Mouse (Mus musculus) mesoderm, embryonic 11.5 days (tissue): ENCODE results near the gene Fbxw8.

Experiments
- DNase-seq: peaks from one replicate; pipeline ENCODE4 v3.0.0-alpha.2; 2012; ENCODE audit warnings: low read depth, low spot score

The Fbxw8 gene

DNA sequence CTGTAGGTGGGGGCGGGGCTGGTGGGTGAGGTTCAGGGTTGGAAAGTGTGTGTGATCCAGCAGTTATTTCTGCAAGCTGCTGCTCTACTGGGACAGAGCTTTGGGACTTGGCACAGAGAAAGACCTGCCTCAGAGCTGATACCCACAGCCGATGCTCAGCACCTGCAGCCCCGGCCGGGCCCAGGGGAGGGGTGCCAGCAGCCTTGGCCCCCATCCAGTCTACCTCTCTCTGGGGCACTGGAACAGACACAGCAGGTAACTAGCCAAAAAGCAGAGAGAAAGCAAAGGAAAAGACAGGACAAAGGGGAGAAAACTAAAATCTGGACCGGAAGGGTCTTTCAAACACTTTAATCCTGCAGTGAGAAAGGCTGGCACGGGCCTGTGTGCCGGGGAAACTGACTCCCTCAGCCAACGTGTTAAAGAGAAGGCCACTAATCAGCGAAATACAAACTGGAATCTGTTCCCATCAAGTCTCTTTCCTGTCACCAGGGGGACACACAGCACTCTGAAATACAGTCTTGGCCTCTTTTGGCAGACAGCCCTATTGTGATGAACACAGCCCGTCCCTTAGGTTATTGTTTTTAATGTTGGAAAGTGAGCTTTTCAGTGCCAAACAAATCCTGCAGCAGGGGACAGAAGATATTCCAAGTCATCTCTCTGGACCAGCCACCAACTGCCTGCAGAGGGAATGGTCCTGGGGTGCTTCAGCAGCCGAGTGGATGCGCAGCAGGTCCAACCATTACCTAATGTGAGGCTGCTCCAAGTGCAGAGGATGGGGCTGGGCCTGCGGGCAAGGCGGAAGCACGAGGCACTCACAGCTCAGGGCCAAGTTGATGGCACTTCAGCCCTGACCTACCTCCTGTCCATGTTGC lies 78.3 kb downstream of the Fbxw8 start:
- no peak for DNase-seq

DNA sequence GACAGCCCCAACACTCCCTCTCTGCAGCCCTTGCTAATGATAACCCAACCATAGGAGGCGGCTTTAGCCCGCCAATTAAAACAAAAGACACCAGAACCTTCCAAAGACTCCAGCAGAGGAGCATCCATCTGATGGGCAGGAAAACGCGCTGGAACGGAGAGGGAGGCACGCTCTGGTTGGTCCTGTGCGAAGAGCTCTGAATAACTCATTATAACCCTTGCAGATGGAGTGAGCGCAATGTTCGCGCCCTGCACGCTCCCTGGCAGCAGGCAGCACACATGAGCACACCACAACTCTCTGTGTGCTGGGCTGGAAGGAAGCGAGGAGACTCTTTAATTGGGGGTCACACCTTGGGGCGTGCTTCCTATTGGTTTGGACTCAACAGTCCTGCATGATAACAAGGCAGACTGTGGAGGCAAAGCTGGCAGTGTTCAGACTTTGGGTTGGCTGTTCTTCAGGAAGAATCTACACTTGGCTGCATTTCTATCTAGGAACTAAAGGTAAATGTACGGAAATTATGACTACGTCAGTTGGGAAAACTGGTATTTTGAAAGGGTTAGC lies 82.0 kb downstream of the Fbxw8 start:
- DNase-seq = no peak

DNA sequence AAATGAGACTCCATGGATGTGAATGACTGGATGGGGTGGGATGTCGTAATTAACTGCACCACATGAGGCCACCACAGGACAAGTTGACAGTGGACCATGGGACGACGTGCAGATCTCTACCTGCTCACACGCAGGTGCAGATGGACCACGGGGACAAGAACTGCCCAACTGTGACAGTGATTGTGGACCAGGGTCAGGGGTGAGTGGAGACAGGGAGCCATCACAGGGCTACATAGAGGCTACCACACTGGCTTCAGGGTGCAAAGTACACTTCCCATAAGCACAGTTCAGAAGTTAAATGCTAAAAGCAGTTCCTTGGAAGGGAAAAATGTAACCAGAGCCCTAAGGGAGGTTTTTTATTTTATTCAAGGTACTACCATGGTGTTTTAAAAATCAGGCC lies 83.5 kb downstream of the Fbxw8 start:
- no peak for DNase-seq

DNA sequence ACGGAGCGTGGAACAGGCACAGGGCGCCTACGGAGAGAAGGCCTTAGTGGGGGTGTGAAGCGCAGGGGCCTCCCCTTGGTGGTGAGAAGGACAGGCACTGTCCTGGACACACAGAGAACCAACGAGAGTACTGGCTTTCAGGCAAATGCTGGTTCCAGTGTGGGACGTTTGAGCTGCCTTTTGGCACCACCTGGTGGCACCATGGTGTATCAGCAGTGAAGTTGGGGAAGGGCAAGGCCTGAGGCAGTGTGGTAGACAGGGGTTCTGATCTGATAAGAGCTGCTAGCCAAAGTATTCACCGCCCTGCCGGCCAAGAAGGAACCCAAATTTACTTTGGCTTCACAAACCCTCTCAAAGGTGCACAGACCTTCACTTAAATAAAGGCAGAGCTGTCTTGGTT lies 85.9 kb downstream of the Fbxw8 start:
- peak; percentile 77 for DNase-seq

DNA sequence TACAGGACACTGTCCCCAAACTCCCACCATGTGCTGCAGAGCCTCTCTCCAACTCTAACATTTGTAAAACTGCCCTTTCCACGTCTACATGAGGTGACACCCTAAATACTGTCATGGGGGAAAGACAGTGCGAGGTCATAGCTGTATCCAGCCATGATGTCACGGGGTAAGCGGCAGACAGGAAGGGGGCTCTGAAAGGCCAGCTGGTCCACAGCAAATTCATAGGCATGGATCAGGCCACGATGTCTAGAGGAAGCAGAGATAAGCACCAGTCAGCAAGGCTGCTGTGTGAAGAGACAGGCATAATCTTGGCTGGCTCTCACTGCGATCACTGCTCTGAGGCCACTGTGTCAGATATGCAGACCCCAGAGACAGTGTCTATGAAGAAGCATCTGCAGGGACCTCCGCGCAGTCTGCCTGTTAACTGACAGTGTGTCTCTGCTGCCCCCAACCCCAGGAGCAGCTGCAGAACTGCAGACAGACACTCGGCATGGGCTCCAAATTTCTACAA lies 87.2 kb downstream of the Fbxw8 start:
- DNase-seq = no peak

DNA sequence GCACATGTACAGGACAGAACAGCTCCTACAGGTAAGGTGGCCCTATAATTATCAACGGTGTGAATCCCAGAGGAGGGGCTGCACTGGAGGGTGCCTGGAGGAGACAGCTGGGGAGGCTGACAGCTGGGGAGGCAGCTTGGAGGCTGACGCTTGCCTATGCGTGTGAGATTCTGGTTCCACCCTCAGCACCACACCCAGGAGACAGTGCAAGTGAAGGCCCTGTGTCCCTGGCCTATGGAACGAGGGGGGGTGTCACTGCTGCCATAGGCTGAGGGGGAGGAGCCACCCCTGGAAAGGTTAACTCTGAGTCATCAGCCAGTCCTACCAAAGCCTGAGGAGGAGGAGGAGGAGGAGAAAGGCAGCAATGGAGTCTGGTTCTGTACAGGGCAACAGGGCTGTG lies 87.7 kb downstream of the Fbxw8 start:
- DNase-seq = no peak

DNA sequence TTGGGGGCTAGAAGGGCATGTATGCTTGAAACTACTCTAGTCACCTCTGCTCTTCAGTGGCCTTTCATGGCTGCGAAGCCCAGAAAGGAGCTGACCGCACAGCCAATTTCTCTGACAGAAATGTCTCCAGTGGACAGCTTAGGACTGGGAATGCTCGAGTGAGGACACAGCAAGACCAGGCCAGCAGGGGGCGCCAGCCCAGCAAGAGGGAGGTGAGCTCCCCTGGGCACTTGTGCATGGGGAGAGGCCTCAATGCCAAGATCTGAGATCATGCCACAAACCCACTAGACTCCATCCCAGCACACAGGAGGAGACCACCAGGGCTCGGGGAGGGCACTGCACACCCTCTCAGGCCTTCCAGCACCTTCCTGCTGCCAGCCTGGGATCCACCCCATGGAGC lies 88.4 kb downstream of the Fbxw8 start:
- DNase-seq = peak; percentile 66

DNA sequence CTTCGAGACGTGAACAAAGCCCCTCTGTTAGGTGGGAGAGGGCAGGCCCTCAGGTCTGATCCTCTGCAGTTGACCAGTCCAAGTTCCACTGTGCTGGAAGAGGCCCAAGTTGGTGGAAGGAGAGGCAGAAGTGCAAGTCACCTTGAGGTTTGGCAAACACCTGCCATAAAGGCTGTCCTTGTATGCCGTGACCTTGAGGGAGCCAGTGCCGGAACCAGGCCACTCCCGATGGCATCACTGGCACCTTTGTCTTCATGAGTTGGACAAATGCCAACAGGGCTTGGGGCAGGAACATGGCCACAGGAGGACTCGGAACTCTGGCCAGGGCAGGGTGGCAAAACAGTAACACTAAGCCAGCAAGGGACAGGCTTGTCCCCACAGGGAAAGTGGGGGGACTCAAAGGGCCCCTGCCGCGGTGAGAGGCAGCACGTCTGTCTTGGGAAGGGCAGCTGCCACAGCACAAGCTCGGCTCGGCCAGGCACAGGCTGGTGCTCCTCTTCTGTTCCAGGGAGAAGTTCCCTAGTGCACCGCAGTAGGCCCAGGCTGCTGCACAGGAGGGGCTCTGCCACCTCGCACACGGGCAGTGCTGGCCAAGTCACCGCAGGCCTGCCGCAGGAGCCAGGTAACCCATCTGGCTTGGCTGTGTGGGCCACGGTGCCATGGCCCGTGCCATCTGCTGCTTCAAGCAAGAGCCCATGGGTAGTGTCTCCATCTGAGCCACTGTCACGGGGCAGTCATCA lies 89.6 kb downstream of the Fbxw8 start:
- no peak for DNase-seq

DNA sequence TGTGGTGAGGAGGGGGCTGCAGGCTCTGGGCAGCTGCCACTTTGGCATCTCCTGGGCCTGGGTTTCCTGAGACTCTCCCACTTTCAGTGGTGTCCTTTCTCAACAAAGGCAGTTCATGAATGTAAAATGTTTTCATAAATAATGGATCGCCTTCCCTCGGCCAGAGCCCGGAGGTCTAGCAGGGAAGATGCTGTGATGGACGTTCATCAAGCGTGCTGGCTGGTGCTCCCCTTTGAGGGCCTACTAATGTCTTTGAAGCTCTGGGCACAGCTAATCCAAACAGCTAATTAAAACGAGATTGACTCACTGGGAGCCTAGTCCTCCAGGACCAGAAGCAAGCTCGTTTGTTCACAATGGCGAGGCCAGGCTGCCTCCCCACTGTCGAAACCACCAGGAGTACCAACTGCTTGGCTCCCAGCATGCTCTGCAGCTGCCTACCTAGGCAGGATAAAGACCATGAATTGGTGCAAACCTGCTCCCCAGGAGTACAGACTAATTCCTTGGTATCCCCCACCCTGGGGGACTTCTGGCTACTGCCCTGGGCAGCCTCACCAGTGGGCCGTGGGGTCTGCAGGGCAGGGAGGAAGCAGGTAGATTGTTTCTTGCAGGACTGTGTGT lies 90.9 kb downstream of the Fbxw8 start:
- no peak for DNase-seq

DNA sequence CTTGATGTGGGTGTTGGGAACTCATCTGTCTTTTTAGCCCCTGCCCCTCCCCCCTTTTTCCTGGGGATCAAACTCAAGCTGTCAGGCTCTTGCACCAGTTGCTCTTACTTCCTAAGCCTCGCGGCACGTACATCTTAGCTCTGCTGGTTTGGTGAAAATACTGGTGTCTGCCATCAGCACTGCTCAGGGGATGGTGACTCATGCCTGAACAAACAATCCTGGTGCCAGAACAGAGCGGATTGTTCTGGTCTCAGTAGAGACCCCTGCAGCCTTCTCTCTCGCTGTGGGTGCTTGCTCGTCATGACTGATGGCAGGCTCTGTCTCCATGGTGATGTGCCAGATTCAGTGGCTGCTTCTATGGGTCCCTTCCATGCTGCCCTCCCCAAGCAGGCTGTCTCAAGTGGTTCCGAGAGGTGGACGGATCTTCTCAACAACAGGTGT lies 92.1 kb downstream of the Fbxw8 start:
- DNase-seq = no peak

DNA sequence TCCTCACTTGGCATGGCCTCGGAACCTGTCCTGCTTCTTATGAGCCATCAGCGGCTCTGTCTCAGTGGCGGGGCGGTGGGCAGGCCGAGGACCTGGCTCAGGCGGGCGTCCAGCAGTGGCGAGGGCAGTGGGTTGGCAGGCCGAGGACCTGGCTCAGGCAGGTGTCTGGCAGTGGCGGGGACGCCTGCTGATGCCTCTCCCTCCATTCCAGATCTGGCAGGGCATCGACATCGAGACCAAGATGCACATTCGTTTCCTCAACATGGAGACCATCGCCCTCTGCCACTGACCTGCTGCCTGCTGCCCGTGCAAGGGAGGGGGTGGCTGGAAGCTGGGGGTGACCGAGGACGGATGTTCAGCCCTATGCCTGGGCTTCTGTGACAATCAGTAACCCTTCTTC lies 93.9 kb downstream of the Fbxw8 start:
- no peak for DNase-seq

DNA sequence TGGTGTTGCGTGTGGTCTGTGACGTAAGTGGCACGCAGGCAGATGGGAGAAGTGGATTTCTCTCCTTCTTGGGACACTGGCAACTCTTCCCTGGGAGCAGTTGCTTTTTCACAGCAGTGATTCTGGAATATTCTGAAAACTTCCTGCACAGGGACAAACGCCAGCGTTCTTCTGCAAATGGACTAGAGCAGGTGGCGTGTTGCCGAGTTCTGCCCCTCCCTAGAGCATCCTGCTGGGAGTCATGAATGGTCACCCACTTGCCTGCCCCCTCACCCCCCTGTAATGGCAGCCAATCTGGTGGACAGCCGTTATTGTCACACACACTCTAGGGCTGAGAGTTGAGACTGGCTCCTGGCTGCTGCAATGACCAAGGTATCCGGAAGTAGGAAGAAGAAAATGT lies 95.6 kb downstream of the Fbxw8 start:
- DNase-seq = no peak

DNA sequence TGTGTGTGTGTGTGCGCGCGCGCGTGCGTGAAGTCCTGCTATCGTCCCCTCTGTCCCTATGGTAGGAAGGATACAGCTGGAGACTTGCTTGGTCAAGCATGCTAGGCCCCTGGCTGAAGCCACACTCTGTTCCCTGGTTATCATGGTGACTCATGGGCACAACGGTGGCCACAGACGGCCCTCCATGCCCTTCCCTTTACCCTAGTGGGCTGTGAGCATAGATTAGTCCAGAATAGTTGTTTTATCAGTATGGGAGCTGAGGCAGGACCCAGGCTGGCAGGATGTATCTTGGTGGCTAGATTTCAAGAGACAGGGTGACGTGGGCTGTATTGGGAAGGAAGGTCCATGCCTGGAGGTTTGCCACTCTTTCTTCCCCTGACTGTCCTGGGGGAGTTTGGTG lies 96.4 kb downstream of the Fbxw8 start:
- DNase-seq = no peak

DNA sequence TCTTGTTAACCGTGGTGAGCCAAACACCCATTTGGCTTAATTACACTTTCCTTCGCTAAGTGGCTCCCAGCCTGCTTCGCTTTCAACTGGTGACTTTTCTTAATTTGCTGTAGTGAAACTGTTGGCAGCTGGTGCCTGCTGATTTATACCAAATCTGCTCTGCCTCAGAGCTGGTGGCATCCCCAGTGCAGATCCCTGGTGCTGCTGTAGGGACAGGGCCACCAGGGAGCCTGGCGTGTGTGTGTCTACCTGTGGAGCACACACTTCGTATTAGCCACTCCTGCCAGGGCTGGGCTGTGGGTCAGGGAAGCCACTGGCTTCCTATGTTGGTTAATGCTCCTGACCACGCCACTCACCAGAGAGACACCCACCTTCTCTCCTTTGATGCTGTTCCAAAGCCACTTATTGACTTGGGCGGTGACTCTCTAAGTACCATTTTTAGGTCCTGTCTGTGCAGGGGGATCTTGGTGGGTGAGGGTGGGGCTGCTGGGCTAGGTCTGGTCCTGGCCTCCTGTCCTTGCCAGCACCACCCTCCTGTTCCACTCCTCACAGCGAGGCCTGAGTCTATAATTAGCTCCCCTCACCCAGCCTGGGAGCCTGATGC lies 97.7 kb downstream of the Fbxw8 start:
- no peak for DNase-seq

DNA sequence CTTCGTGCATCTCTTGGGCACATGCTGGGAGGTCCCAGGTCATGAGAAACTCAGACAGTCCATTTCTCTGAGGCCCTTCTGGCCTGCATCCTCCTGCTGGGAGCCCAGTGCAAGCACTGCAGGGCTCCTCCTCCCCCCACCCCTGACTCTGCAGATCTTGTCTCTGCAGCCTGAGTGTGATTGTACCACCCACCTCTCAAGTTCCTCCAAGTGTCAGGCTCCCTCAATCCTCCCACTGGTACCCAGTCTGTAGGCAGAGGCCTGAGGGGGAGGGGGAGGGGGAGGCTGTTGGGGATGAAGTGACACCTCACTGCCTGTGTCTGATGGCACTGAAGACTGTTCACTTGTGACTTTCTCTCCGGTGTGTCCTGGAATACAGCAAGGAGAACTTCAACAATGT lies 102.1 kb downstream of the Fbxw8 start:
- no peak for DNase-seq

DNA sequence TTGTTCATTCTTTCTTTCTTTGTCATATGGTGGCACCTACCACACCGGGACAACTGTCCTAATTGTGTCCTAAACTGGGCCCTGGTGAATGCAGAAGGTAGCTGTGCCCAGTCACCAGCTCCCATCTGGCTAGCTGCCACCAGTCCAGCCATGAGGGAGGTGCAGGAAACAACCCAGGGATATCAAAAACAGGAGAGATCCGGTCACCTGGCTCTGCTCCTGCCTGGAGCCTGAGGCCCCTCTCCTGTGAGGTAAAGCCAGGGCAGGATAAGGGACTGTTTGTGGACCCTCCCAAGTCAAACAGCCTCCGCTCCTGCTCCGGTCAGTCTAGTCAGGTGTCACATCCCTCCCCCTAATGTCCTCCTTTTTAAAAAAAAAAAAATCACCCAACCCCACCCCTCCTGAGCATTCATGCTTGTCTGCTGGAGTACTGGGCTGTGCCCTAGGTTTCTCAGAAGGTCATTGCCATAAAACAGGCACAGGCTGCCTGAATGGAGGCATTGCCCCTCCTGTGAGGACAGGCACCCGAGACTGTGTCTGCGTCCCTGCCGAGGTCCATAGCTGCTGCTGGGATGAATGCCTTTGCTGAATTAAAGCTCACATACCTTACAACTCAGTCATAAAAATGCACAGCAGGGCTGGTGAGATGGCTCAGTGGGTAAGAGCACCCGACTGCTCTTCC lies 103.1 kb downstream of the Fbxw8 start:
- no peak for DNase-seq

DNA sequence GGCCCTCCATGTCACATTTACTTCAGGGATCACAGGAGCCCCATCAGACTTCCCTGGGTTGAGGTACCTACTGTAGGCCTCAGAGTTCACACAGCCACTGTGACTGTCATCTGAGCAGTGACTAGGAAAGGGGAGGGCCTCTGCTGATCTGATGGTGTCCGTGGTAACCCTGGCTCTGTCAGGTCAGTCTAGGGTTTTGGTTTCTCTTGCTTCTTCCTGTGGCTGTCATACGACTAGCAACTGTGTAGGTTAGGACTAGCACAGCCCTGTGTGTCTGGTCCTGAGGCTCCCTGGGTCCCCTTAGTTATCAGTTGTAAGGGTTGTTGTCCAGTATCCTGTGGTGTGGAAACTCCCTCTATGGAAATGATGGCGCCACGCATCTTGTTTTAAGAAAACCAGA lies 104.5 kb downstream of the Fbxw8 start:
- no peak for DNase-seq

DNA sequence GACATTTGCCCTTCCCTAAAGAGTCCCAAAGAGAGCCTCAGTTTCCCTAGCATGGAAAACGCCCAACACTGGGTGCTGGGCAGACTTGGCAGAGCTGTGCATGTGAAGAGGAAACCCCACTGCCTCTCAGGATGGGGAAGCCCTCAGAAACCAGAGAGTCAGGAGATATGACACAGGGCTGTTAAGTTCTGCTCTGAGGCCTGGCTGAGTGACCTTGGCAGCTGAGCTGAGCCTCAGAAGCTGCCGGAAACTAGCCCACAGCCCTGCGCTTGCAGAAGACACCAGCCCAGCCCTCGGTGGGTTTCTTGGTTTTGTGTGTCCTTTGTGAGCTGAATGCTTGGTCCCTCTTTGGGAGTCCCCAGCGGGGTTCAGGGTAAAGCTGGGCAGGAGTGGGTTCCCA lies 106.3 kb downstream of the Fbxw8 start:
- DNase-seq = no peak

DNA sequence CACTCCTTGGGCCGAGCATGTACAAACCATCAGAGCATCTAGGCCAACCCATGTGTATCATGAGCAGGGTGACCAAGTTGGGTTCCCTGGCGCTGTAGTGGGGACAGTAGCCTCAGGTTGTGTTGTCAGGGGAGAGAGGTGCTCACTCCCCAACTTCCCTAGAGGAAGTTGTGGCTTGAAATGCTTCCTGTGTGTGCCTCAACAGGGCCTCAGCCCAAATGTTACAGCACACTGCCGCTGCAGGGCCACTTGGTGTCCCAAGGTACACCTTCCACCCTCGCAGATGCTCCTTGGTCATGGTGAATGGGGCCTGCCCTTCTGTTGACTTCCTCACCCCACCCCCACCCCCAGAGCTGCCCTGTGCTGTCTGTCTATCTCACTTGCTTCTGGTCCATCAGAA lies 106.9 kb downstream of the Fbxw8 start:
- DNase-seq = no peak

DNA sequence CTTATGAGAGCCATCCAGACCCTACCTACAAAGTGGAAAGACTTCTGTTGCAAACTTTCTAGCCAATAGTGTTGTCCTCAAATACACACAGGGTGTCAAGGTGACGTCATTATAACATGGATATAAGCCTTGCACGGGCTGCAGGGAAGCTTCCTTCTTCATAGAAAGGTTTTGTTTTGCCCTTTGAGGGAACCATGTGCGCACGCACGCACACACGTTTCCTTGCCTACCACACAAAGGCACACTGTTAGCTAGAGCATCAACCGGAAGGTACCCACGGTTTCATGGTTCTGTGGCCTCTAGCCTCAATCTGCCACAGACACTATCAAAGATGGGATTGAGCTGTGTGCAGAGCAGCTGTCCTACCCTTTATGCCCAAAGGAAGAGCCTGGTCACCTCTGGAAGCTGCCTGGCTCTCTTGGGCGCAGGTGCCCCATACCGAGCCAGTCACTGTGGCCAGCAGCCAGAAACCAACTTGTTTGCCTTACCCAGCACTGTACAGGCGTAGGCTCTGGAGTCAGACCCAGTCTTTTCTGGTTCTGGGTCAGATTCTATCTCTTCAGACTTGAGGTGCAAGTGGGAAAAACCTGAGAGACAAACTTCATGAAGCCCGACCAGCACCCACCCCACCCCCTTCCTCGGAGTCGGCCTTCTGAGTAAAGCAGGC lies 108.0 kb downstream of the Fbxw8 start:
- DNase-seq = no peak

DNA sequence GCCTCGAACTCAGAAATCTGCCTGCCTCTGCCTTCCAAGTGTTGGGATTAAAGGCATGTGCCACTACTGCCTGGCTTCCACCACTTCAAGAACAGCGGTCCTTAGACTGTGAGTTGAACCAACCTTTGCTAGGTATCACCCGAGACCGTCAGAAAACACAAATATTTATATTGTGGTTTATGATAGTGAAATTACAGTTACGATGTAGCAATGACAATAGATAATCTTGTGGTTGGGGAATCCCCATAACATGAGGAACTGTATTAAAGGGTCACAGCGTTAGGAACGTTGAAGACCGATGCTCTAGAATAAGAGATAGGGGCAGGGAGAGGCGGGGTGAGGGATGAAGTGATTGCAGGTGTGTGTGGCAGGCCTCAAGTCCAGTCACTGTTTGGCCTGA lies 109.9 kb downstream of the Fbxw8 start:
- DNase-seq = no peak
